Mouse (Mus musculus): Measurements from ENCODE around the gene Smyd5.
A peak's percentile ranks its signal among the peaks of the same experiment; 100 is the strongest.
"Not testable (repeated sequence)": the region's sequence is repeated elsewhere in the genome, so short reads cannot be mapped to it uniquely, and the experiment has no call there.

The Smyd5 gene

GRCm38 (mm10) chr6:85447351-85447750, 15.6 kb downstream of the Smyd5 start:
- DNase-seq (ENCODE audit: low spot score): no peak

GRCm38 (mm10) chr6:85450140-85450539, 18.4 kb downstream of the Smyd5 start:
- DNase-seq (ENCODE audit: low spot score): not testable (repeated sequence)

- peak; percentile 97 for DNase-seq (ENCODE audit: low spot score)
Measured at GRCm38 (mm10) chr6:85450697-85451663, 19.2 kb downstream of the Smyd5 start, which contains the start of gene Cct7. Gene Cct7 (plus strand): TSS chr6:85451514.

- DNase-seq (ENCODE audit: low spot score): peak; percentile 93
Measured at GRCm38 (mm10) chr6:85451664-85452410, 20.0 kb downstream of the Smyd5 start, which contains the start of gene Pradc1. Gene Pradc1 (minus strand): TSS chr6:85451970.

- no peak for DNase-seq (ENCODE audit: low spot score)
Measured at GRCm38 (mm10) chr6:85452411-85452665, 20.5 kb downstream of the Smyd5 start.

- no peak for DNase-seq (ENCODE audit: low spot score)
Measured at GRCm38 (mm10) chr6:85452816-85453215, 21.0 kb downstream of the Smyd5 start.

- no peak for DNase-seq (ENCODE audit: low spot score)
Measured at GRCm38 (mm10) chr6:85459621-85460020, 27.8 kb downstream of the Smyd5 start.

GRCm38 (mm10) chr6:85465381-85465780, 33.6 kb downstream of the Smyd5 start:
- no peak for DNase-seq (ENCODE audit: low spot score)

GRCm38 (mm10) chr6:85469660-85470430, 38.1 kb downstream of the Smyd5 start:
- no peak for DNase-seq (ENCODE audit: low spot score)

- DNase-seq (ENCODE audit: low spot score): no peak
Measured at GRCm38 (mm10) chr6:85471962-85472361, 40.2 kb downstream of the Smyd5 start.

GRCm38 (mm10) chr6:85472542-85472941, 40.8 kb downstream of the Smyd5 start:
- DNase-seq (ENCODE audit: low spot score): no peak

GRCm38 (mm10) chr6:85475581-85475980, 43.8 kb downstream of the Smyd5 start:
- DNase-seq (ENCODE audit: low spot score): no peak

GRCm38 (mm10) chr6:85477366-85477917, 45.7 kb downstream of the Smyd5 start:
- no peak for DNase-seq (ENCODE audit: low spot score)

- DNase-seq (ENCODE audit: low spot score): no peak
Measured at GRCm38 (mm10) chr6:85478416-85478815, 46.6 kb downstream of the Smyd5 start.

- DNase-seq (ENCODE audit: low spot score): no peak
Measured at GRCm38 (mm10) chr6:85479979-85480378, 48.2 kb downstream of the Smyd5 start.

GRCm38 (mm10) chr6:85480685-85481084, 48.9 kb downstream of the Smyd5 start:
- DNase-seq (ENCODE audit: low spot score): no peak

GRCm38 (mm10) chr6:85483843-85484721, 52.3 kb downstream of the Smyd5 start:
- DNase-seq (ENCODE audit: low spot score): no peak

- DNase-seq (ENCODE audit: low spot score): no peak
Measured at GRCm38 (mm10) chr6:85485738-85486137, 53.9 kb downstream of the Smyd5 start.

- no peak for DNase-seq (ENCODE audit: low spot score)
Measured at GRCm38 (mm10) chr6:85488510-85488909, 56.7 kb downstream of the Smyd5 start.

GRCm38 (mm10) chr6:85489717-85490116, 57.9 kb downstream of the Smyd5 start:
- DNase-seq (ENCODE audit: low spot score): no peak

GRCm38 (mm10) chr6:85490252-85490651, 58.5 kb downstream of the Smyd5 start:
- no peak for DNase-seq (ENCODE audit: low spot score)
